Mouse (Mus musculus) cerebellum, postnatal 36 days (tissue): ENCODE data around the gene Zgpat.
A peak's percentile ranks its signal among the peaks of the same experiment; 100 is the strongest.

Source experiments
- DNase-seq, 2 experiments: peaks; one replicate each; pipeline ENCODE4 v3.0.0; 2021 to 2022; ENCODE audit warnings: mixed read lengths in 2 of 2

Zgpat gene

DNA sequence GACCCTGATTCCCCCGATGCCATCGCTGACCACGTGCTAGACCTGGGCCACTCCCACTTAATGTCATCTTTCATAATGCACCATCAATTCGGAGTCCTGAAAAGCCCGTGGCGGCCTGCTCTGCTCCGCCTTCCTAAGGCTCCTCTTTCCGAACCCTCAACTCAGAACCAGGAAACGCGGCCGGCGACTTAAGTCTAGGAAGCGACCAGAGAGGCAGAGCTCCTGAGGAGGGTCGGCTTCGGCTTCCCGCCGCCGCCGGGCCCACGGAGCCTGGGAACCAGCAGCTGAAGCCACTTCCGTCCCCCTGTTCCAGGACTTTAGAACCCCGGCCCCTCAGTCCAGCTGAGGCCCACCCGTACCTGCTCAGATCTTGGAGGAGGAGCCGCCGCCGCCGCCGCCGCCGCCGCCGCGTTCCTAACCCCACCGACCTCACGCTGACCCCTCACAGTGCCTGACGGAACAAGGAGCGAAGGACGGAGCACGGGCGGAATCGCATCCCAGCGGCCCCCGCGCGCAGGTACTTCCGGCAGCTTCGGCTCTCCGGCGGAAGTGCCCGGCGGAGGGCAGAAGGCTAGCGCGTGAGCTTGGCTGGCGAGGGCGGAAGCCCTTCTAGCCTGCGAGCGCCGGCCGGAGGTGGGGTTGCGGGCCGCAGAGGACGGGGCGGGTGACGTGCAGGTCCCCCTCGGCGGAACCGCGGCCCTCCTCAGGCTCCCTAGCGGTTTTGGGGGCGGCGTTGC is at the start of gene Zgpat, which contains the start of gene Arfrp1:
Gene Zgpat (plus strand): TSS at position 69 of the 737 bp plus-strand sequence.
Gene Arfrp1 (minus strand): TSS at position 545 of the 737 bp plus-strand sequence.
- DNase-seq, result peak; percentile 90 to 94

DNA sequence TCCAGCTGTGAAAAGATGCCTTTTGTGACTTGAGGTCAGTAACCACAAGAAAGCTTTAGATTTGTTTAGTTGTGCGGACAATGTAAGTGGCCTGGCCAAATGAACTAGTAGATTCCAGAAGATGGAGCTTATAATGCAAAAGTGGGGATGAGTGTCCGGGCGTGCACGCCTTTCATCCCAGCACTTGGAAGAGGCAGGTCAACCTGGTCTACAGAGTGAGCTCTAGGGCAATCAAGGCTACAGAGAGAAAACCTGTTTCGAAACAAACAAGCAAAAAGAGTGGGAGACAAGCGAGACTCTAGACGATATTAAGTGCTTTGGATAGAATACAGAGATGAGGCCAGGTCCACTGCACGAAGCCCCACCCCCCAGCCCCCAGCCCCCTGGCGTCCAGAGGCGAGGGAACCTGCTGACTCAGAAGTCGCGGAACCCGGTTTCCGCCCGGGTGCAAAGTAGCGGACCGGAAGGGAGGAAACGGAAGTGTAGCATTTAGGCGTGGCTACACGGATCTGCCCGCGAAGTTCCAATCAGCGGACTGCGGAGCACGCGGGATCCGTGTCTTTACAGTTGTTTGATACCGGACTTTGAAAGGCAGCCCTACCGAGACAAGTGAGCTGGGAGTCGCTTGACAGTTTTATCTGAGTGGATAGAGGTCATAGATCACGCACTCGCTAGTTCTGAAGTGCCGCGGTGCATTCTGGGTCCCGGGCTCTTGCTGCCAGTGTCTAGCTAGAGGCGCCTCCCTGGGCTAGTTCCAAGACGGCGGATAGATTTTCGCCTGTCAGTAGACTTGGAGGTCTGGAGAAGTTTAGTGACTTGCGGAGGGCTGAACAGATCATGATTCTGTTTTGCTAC is 45.3 kb upstream of the Zgpat start, which contains the start of gene Rtel1:
Gene Rtel1 (plus strand): TSS at position 492 of the 855 bp plus-strand sequence.
- DNase-seq, result peak; percentile 80 to 85

DNA sequence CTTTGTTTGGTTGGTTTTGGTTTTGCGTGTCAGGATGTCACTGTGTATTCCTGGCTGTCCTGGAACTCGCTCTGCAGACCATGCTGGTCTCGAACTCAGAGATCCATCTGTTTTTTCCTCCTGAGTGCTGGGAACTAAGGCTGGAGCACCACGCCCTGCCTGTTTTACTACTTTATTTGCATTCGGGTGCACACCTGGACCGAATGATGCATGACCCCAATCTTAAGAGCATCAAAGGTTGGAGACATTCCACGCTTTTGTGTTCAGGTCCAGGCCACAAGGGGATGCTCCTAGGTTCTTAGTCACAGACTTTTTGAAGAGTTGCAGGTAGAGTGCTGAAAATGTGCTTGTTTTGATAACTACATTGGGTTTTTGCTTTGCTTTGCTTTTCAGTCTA is 44.6 kb upstream of the Zgpat start:
- DNase-seq, result no peak

DNA sequence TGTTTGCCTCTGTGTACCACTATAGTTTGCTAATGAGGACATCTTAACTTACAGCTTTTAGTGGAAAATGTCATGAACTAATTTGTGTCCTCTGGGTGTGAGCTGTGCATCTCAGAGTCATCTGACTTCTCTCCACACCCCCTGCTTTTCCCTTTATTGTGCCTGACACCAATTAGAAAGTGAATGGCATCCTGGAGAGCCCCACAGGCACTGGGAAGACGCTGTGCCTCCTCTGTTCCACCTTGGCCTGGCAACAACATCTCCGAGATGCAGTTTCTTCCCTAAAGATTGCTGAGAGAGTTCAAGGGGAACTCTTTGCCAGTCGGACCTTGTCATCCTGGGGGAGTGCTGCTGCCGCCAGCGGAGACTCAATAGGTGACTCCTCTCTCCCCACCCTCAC is 42.6 kb upstream of the Zgpat start:
- no peak for DNase-seq

DNA sequence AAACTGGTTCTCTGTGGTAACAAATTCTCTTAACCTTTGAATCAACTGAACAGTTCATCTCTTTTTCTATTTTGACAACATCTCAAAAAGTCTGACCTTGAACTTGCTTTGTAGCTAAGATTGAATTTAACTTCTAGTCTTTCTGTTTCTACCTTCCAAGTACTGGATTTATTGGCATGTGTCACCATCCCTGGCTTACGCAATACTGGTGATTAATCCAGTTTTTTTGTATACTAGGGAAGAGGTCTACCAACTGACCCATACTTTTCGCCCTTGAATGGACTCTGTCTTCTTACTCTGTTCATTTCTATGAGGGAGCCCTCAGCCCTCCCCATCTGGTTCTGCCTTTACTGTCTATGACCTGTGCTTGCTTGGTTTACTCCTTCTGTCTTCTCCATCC is 38.6 kb upstream of the Zgpat start:
- no peak for DNase-seq

DNA sequence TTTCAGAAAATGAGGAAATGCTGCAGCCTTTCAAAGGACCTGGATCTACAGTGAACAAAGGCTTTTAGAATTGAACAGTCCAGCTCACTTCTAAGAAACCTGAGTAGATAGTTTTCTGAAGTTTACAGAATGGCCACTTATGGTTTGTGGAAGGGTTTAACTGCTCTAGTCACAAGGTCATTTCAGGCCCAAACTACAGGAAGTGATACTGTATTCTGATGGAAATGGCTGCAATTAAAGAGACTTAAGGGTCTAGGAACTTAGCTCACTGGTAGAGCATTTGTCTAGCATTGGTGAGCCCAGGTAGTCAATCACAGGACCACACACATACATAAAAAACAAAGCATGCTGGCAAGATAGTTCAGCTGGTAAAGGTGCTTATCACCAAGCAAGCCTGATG is 32.2 kb upstream of the Zgpat start:
- DNase-seq, result no peak

DNA sequence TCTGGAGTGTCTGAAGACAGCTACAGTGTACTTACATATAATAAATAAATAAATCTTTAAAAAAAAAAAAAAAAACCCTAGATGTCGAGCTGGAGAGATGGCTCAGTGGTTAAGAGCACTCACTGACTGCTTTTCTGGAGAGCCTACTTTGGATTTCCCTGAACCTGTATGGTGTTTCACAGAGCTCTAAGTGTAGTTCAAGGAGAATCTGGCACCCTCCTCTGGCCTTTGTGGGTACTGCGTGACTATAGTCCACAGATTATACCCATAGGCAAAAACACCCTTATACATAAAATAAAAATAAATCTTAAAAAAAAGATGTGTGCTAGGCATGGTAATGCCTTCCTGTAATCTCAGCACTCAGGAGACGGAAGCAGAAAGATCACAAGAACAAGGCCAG is 30.7 kb upstream of the Zgpat start:
- DNase-seq, result peak; percentile 73 to 83

DNA sequence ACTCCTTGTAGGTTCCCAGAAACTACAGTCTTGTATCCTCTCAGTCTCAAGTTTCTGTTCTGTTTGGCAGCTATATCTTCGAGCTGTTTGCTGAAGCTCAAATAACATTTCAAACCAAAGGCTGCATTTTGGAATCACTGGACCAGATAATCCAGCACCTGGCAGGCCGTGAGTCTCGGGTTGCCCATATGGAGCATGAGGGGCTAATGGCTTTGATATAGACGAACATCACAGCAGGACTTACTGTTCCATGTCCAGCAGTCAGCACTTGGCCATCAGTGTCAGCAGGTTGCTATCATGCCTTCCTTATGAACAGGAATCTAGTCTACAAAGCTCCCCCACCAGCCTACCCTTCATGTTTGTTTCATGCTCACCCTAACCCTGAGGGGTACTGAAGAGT is 24.3 kb upstream of the Zgpat start:
- DNase-seq, result peak; percentile 44

DNA sequence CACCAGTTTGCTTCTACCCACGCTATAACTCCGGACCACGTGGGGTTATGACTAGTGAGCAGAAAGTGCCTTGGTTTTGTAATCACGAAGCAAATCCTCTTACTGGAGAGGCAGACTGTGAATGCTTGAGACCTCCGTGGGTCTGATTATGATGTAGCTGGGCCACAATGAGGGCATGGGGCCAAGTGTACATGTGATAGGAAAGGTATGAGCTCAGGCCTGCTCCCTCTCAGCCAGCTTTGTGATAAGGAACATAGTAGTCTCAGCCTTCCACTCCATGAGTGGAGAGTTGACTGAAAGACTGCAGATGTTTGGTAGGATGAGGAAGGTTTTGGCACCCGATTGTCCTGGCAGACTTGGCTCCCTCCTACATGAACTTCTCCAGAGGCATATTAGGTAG is 22.0 kb upstream of the Zgpat start:
- DNase-seq, result no peak

DNA sequence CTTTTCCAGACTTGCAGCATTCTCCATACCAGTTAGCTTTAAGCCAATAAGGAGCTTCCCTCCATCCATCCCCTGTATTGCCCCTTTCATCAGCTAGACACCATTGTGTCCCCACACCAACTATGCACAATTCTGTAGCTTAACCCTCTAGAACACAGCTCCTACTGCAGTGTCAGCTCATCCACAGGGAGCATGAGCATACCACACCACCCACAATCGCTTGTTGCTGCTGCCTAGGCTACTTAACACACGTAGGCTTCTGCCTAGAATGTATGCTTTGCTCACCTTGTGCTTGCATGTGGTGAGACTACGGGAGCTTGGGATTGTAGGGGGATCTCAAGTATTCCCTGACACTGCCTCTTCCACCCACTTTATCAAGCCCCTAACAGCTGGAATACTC is 7.9 kb upstream of the Zgpat start:
- no peak for DNase-seq

DNA sequence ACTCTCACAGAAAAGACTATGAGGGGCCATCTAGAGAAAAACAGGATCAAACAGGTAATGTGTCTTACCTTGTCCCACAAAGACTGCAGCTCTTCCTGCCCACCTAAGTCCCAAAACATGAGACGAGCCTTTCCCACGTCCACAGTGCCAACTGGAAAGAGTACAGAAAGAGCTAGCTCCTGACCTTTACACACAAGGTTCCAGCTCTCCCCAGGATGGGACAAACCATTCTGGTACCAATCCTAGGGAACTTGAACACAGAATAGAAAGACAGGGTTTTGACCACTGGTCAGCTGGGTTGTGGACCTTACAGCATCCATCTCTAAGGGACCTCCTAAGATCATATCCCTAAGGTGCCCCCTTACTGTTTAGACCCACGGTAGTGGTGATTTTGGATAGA is 782 bp upstream of the Zgpat start:
- DNase-seq, result no peak

DNA sequence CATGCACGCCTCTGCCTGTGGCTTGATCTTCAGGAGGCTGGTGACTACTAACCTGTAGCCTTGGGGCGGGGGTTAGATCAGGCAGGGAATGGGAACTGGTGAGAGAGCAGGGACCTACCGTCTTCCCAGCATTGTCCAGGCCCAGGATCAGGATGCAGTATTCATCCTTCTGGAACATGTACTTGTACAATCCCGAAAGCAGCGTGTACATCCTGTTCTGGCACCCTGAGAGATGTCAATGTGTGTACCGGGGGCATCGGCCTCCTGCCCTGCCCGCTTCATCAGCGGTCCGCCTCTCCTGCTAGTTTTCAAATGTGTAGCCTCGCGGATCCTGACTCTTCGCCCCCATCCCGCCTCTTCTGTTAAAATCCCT is 255 bp upstream of the Zgpat start:
- no peak for DNase-seq

DNA sequence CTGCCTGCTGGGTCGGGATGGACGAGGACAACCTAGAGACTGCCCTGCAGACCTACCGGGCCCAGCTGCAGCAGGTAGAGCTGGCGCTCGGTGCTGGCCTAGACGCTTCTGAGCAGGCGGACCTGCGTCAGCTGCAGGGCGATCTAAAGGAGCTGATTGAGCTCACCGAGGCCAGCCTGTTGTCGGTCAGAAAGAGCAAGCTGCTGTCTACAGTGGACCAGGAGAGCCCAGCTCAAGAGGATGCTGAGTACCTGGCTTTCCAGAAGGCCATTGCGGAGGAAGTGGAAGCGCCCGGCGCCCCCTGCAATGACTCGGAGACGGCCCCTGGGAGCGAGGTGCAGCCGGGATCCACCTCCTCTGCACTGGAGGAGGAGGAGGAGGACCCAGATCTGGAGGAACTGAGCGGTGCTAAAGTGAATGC is 937 bp downstream of the Zgpat start:
- no peak for DNase-seq

DNA sequence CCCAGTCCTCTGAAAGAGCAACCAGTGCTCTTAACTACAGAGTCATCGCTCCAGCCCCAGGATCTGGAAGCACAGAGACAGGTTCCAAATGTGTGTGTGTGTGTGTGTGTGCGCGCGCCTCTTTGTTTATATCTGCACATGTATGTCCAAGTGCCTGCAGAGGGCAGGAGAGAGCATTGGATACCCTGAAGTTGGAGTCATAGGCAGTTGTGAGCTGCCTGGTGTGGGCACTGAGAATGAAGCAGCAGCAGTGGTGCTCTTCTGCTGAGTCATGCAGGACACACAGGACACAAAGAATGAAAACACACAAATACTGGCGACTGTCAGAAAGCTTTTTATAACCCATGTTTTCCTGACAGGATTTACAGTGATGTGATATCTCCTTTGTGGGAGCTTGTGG is 5.3 kb downstream of the Zgpat start:
- no peak for DNase-seq

DNA sequence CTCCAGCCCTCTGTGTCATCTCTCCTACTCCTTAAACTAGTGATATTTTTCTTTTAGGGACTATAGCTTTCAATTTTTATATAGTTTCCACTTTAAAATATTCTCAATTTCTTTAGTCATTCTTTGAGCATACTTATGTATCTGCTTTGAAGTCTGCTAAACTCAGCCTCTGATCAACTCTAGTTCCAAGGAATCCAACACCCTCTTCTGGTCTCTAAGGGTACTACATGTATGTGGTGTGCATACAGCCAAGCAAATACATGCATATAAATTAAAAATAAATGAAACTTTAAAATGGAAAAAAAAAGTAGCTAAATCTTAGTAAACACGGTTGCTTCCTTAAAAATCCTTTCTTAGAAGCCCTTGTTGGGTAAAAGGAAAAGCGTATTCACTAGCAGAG is 11.1 kb downstream of the Zgpat start:
- no peak for DNase-seq

DNA sequence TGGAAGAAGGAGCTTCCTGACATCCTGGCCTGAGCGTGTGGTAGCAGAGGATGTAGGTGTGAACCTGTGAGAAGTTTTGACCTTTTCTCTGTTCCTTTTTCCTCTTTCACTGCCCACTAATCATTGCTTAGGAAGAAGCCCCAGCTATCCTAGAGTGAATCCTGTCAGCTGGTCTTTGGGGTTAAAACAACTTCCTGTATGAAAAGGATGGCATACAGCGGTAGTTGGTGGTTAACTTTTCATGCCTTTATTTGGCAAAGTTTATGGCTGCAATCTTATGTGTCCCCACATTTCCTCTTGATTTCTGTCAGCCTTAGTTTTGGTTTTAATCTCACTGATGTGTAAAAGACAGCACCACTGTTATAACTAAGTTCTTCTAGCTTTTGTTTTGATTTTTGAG is 12.5 kb downstream of the Zgpat start:
- DNase-seq, result no peak

DNA sequence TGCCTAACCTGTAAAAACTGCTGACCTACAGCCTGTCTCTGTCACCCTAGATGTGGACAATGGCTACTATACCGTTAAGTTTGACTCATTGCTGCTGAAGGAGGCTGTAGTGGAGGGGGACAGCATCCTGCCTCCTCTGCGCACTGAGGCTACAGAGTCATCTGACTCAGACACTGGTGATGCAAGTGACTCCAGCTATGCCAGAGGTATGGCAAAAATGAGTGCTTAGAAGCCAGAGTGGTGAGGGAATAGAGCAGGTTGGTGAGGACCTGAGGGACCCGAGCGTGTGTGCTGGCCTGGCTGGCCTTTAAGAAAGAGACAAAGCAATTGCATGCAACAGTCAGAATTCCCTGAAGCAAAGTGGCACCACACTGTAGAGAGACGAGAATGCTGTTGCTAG is 14.0 kb downstream of the Zgpat start:
- DNase-seq, result no peak

DNA sequence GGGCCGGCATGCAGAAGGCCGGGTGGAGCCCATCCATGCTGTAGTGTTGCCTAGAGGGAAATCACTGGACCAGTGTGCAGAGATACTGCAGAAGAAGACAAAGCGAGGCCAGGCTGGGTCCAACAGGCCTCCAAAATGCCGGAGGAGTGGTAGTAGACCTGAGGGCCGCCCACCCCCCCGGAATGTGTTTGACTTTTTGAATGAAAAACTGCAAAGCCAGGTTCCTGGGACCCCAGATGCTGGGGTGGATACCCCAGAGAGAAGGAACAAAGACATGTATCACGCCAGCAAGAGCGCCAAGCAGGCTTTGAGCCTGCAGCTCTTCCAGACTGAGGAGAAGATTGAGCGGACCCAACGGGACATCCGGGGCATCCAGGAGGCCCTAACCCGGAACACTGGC is 15.1 kb downstream of the Zgpat start, which contains the start of gene Lime1:
Gene Lime1 (plus strand): TSS at position 301 of the 400 bp plus-strand sequence.
- no peak for DNase-seq

DNA sequence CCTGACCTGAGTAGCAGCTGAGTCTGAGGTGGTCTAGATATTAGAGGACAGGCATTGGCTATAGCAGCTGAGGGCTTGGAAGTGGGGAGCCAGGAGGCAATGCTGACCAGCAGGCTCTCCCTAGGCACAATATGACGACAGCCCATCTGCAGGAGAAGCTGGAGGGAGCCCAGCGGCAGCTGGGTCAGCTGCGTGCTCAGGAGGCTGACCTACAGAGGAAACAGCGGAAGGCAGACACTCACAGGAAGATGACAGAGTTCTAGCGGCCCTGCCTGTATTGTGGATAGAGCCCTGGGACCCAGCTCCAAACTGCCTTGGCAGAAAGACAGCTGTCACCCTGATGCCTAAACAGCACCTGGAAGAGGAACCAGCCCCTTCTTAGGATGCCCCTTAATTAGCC is 15.5 kb downstream of the Zgpat start:
- no peak for DNase-seq

DNA sequence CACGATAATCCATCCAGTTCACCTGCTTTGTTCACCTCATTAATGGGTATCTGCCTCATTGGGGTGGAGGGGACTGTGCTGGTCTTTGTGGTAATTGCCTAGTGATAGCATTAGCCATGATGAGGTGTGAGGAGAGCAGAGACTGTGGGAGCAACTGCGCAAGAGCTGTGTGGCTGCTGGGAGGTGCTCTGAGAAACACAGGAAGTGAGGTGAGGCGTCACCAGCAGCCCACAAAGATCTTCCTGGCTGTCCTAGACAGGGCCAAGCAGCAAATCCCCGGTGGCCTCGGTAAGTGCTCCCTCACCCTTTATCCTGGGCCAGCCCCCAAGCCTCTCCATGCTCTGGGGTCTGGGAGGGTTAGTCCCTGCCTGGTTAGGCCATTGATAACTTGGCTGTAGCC is 16.4 kb downstream of the Zgpat start:
- DNase-seq, result no peak

DNA sequence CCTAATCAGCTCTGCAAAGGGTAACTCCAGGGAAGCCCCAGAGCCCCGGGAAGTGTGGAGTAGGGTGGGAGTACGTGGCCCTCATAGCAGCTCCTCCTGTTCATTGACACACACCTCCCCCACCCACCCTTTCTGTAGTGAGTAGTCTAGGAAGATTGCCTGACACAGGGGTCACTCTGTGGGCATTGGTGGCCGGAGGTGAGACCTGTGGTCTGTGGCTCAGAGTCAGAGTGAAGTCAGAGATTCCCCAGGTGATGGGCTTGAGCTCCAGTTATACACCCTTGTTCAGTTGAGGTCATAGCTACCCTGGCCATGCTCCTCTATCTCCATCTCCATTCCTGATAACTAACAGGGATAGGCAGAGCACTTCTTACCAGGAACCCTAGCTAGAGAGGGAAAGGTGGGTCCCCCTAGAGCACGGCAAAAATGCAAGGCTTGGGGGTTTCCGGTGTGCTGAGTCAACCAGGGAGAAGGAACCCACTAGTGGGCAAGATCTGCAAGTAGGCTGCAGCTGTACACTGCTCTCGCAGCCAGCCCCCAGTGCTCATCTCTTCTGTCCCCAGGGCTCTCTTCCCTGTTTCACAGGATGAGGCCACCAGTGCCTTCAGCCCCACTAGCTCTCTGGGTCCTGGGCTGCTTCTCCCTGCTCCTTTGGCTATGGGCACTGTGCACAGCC is 17.0 kb downstream of the Zgpat start:
- DNase-seq, result no peak

DNA sequence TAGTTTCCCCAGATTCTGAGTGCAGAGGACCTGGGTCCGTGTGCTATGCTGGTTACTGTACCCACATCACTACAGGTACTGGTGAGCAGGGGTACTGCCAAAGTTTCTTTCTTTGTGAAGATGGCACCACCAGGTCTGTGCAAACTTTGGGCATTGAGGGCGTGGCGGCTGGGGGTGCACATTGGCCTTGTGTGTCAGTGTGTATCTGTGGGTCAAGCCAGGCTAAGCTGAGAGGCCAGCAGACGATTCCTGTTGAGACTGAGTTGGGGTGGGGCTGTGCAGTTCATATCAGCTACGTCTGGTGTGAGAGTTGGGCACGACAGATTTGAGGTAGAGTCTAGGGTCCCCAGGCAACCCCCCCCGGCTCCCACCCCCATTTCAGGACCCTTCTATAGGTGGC is 19.7 kb downstream of the Zgpat start:
- DNase-seq, result no peak

DNA sequence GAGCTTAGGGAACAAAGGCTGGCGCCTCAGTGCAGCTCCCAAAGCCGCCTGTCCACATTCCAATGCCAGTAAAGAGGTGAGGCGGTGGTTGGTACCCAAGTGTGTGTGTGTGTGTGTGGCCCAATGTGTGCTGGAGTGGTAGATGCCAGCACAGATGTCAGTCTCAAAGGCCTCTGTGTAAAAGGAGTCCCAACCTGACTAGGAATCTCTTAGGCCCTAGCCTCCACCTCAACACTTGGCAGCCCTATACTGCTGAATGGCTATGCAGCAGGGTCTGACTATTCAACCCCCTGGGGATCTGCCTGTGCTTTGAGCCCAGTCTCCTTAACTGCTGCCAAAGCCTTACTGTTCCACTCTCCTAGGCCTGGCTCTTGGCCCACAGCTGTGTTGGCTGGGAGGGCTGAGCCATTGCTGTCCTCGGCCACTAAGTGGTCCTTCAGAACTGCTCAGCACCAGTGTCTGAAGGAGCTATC is 20.2 kb downstream of the Zgpat start:
- DNase-seq, result peak; percentile 21 to 41
